Mouse (Mus musculus) erythroblast, embryonic 14.5 days (primary cell): ENCODE measurements around the gene Fam69b. TPM values are rescaled to one million over a fixed set of nuclear protein-coding genes. Genes with fewer than 3 reads are reported as not detected.

Source experiments
- H3K27me3 ChIP-seq: 2 replicates; pipeline ENCODE4 v1.6.1; 2012; ENCODE audit warnings: inconsistent platforms; ENCODE audit not compliant: control insufficient read depth
- H3K36me3 ChIP-seq: 2 replicates; pipeline ENCODE4 v1.6.1; 2012; ENCODE audit warnings: mild to moderate bottlenecking, inconsistent platforms; ENCODE audit not compliant: control insufficient read depth
- H3K4me1 ChIP-seq: 2 replicates; pipeline ENCODE4 v1.6.1; 2012; ENCODE audit warnings: inconsistent platforms; ENCODE audit not compliant: control insufficient read depth
- H3K4me3 ChIP-seq: replicated peaks from 2 replicates; pipeline ENCODE3; 2012; ENCODE audit warnings: moderate library complexity, mild to moderate bottlenecking, inconsistent platforms
- H3K9me3 ChIP-seq: 2 replicates; pipeline ENCODE4 v1.6.1; 2012; ENCODE audit warnings: low read length, inconsistent platforms, mixed read lengths; ENCODE audit not compliant: control insufficient read depth
- GATA1 ChIP-seq: IDR thresholded peaks from 2 replicates; pipeline ENCODE4 v1.6.1; 2012; ENCODE audit warnings: low read length, inconsistent platforms, mixed read lengths
- TAL1 ChIP-seq: IDR thresholded peaks from 3 replicates; pipeline ENCODE4 v1.6.1; 2012; ENCODE audit warnings: low read length, inconsistent platforms, mixed read lengths
- polyA plus RNA-seq: library from polyadenylated mRNA; stranded (reverse); fragments of >175 nt; gene quantifications from 2 replicates; pipeline ENCODE4 v1.2.3, GENCODE M21; 2012

The Fam69b gene
- polyA plus RNA-seq, 1 experiment = not detected

GRCm38 (mm10) chr2:26588573-26588972, 39.7 kb upstream of the Fam69b start:
- Histone ChIP-seq H3K4me1 (peaks cover 34% of the 10 kb centered on the region), H3K27me3 (peaks cover 16% of the 10 kb centered on the region), H3K9me3 (no peaks in the 10 kb centered on the region), H3K4me3 (no peak overlapping the region), H3K36me3 (peaks cover 26% of the 10 kb centered on the region)
- no peak for TF ChIP-seq TAL1
- no peak for TF ChIP-seq GATA1

- no peak for TF ChIP-seq TAL1
- no peak for TF ChIP-seq GATA1
- no peak overlapping the region for H3K4me3 ChIP-seq
- H3K4me1 ChIP-seq = peaks cover 31% of the 10 kb centered on the region
- no peaks in the 10 kb centered on the region for H3K9me3 ChIP-seq
- H3K36me3 ChIP-seq = peaks cover 30% of the 10 kb centered on the region
- H3K27me3 ChIP-seq = peaks cover 11% of the 10 kb centered on the region
These were observed 39.0 kb upstream of the Fam69b start for GRCm38 (mm10) chr2:26589284-26589683.

GRCm38 (mm10) chr2:26590282-26590681, 38.0 kb upstream of the Fam69b start:
- H3K4me1 ChIP-seq = peaks cover 33% of the 10 kb centered on the region

GRCm38 (mm10) chr2:26590962-26591361, 37.3 kb upstream of the Fam69b start:
- no peak for TF ChIP-seq TAL1
- no peak for TF ChIP-seq GATA1
- no peak overlapping the region for H3K4me3 ChIP-seq
- peaks cover 29% of the 10 kb centered on the region for H3K4me1 ChIP-seq
- H3K9me3 ChIP-seq = no peaks in the 10 kb centered on the region
- H3K27me3 ChIP-seq = no peaks in the 10 kb centered on the region
- peaks cover 36% of the 10 kb centered on the region for H3K36me3 ChIP-seq

More at GRCm38 (mm10) chr2:26590282-26590681, 38.0 kb upstream of the Fam69b start:
- no peak for TF ChIP-seq TAL1
- no peak for TF ChIP-seq GATA1
- Histone ChIP-seq H3K36me3 (peaks cover 32% of the 10 kb centered on the region), H3K9me3 (no peaks in the 10 kb centered on the region), H3K27me3 (peaks cover 6% of the 10 kb centered on the region), H3K4me3 (no peak overlapping the region)

- Histone ChIP-seq H3K4me3 (no peak overlapping the region), H3K4me1 (peaks cover 25% of the 10 kb centered on the region), H3K27me3 (no peaks in the 10 kb centered on the region), H3K9me3 (no peaks in the 10 kb centered on the region), H3K36me3 (peaks cover 36% of the 10 kb centered on the region)
- no peak for TF ChIP-seq GATA1
- no peak for TF ChIP-seq TAL1
These were observed 36.8 kb upstream of the Fam69b start for GRCm38 (mm10) chr2:26591416-26591815.

- Histone ChIP-seq H3K27me3 (no peaks in the 10 kb centered on the region), H3K9me3 (no peaks in the 10 kb centered on the region), H3K4me3 (no peak overlapping the region), H3K36me3 (peaks cover 36% of the 10 kb centered on the region), H3K4me1 (peaks cover 5% of the 10 kb centered on the region; the same call in 1 of the 2 replicates)
- TF ChIP-seq TAL1 (no peak), GATA1 (no peak)
These were observed 34.8 kb upstream of the Fam69b start for GRCm38 (mm10) chr2:26593211-26594021.

GRCm38 (mm10) chr2:26594022-26594346, 34.3 kb upstream of the Fam69b start:
- peaks cover 36% of the 10 kb centered on the region for H3K36me3 ChIP-seq
- H3K4me3 ChIP-seq = no peak overlapping the region
- H3K4me1 ChIP-seq = peaks cover 3% of the 10 kb centered on the region; the same call in 1 of the 2 replicates
- H3K9me3 ChIP-seq = no peaks in the 10 kb centered on the region
- H3K27me3 ChIP-seq = no peaks in the 10 kb centered on the region
- TF ChIP-seq TAL1 = no peak
- TF ChIP-seq GATA1 = no peak

GRCm38 (mm10) chr2:26594461-26594933, 33.8 kb upstream of the Fam69b start:
- Histone ChIP-seq H3K4me1 (peaks cover 3% of the 10 kb centered on the region; the same call in 1 of the 2 replicates), H3K27me3 (no peaks in the 10 kb centered on the region), H3K9me3 (no peaks in the 10 kb centered on the region), H3K4me3 (no peak overlapping the region), H3K36me3 (peaks cover 36% of the 10 kb centered on the region)
- TF ChIP-seq GATA1 (no peak), TAL1 (no peak)

- Histone ChIP-seq H3K4me1 (peaks cover 3% of the 10 kb centered on the region; the same call in 1 of the 2 replicates), H3K27me3 (no peaks in the 10 kb centered on the region), H3K4me3 (no peak overlapping the region), H3K36me3 (peaks cover 36% of the 10 kb centered on the region), H3K9me3 (no peaks in the 10 kb centered on the region)
- no peak for TF ChIP-seq TAL1
- no peak for TF ChIP-seq GATA1
These were observed 33.1 kb upstream of the Fam69b start for GRCm38 (mm10) chr2:26594934-26595724.
